Mouse (Mus musculus): ENCODE results near the gene Zfp282.

DNA sequence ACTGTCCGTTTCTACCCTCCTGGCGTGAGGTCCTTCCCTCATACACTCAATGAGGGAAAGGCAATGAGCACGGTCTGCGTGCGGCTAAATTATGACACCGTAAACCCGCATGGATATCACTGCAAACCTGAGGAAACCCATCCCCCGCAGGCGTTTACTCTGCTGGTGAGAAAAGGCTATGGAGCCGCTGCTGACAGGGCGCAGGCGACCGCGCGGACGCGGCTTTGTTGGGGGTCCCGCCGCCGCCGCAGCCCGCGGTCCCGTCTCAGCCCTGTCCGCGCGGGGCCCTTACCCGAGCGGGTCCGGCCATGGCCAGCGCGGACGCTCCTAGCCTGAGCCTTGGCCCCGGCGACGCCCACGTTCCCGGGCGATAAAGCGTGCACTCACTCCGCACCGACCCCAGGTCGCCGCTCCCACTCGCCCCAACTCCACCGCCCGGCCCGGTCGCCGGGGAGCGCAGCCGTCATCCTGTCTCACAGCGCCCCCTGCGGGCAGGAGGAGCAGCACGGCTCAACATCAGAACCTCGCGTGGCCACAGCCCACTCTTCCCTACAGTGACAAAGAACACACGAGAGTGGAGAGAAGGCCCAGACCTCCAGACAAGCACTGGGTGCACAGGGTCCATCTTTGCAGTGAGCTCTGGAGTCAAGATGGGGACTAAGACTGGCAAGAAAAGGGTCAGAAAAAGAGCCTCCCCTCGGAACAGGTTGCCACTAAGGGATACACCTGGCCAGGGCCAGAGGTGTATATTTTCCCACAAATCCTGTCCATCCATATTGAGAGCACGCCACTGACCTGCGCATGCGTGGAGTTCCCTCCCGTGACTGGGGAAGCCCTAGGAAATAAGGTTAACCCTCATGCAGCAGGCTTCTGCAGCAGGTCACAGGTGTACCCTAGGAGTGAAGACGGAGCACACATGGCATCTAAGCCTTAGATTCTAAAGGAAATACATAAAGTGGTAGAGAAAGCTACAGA, 46.6 kb upstream of the Zfp282 start, which contains the start of gene Zfp786:
- peak; percentile 33 for TF ChIP-seq CTCF (conservative IDR thresholded peaks at IDR 0.05; ENCODE audit: low read length)
- TF ChIP-seq NANOG (IDR thresholded peaks at IDR 0.05; ENCODE audit: borderline replicate concordance, low read length), result no peak

All from E14TG2a.4 (cell line).